Mouse (Mus musculus) left cerebral cortex, adult 2 months (tissue): ENCODE results near the gene Eml1. TPM values are rescaled to one million over a fixed set of nuclear protein-coding genes. Genes with fewer than 3 reads are reported as not detected.

Source experiments
- DNase-seq, 2 experiments: peaks; one replicate each; pipeline ENCODE4 v3.0.0; 2021 to 2022; ENCODE audit warnings: low spot score in 2 of 2, mixed read lengths in 1 of 2; ENCODE audit errors: extremely low spot score in 1 of 2
- H3K27ac ChIP-seq: fragments of 200-600 bp; 2 replicates; pipeline ENCODE4 v1.8.1; 2022
- H3K4me3 ChIP-seq: fragments of 200-600 bp; 2 replicates; pipeline ENCODE4 v1.8.1; 2022
- CTCF ChIP-seq: fragments of 200-600 bp; IDR thresholded peaks from 2 replicates; pipeline ENCODE4 v1.8.1; 2022; ENCODE audit warnings: antibody characterized with exemption, mild to moderate bottlenecking, moderate library complexity
- intact Hi-C: fragments of 180-260 bp; cut with DNase I; formaldehyde crosslinking; loops from one replicate; pipeline ENCODE4 v1.15.1; 2025
- total RNA-seq, 2 experiments: library from RNA; stranded (reverse); gene quantifications; 2 replicates each; pipeline ENCODE4 v1.2.3; 2021

The Eml1 gene
- total RNA-seq, 2 experiments from 2014 or later: 65.7 to 68.2 TPM

GRCm38 (mm10) chr12:108432578-108432977 is 61.8 kb downstream of the Eml1 start:
- intact Hi-C loops: no loop called here
- no peak for TF ChIP-seq CTCF
- Histone ChIP-seq H3K4me3 (no peak overlapping the region), H3K27ac (peak overlapping the region; percentile 83)
- DNase-seq: no peak

DNA sequence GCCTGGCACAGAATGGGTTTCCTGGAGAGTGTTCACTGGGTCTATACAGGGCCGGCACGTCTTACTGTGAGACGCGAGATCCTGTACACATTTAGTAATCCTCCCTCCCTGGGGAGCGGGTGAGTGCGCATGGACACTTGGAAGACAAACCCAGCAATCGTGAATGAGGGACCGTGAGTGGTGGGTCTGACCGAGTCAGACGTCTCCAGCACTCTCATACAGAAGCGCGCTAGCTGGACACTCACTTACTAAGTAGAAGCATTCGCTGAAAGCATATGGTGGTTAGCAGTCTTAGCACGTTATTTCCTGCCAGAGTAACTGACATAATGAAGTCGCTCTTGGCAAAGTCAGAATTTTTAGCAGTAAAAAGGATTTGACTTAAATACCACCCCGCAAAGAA is 62.3 kb downstream of the Eml1 start:
- DNase-seq: peak in 1 of 2 experiments; percentile 45
- TF ChIP-seq CTCF: no peak
- H3K4me3 ChIP-seq: no peak overlapping the region
- H3K27ac ChIP-seq: peak overlapping the region; percentile 83
- intact Hi-C loops: no loop called here

- DNase-seq: no peak
- Histone ChIP-seq H3K27ac (peak overlapping the region; percentile 83), H3K4me3 (no peak overlapping the region)
- intact Hi-C loops: no loop called here
- no peak for TF ChIP-seq CTCF
These were observed 62.7 kb downstream of the Eml1 start for GRCm38 (mm10) chr12:108433498-108433897.

GRCm38 (mm10) chr12:108435444-108436015 is 64.8 kb downstream of the Eml1 start:
- TF ChIP-seq CTCF: no peak
- DNase-seq: no peak
- intact Hi-C loops: no loop called here
- Histone ChIP-seq H3K27ac (peak overlapping the region; percentile 72), H3K4me3 (no peak overlapping the region)

GRCm38 (mm10) chr12:108436029-108436923 is 65.5 kb downstream of the Eml1 start:
- no peak for TF ChIP-seq CTCF
- Histone ChIP-seq H3K27ac (peak overlapping the region; percentile 72), H3K4me3 (no peak overlapping the region)
- intact Hi-C loops: no loop called here
- peak in 1 of 2 experiments; percentile 46 for DNase-seq

DNA sequence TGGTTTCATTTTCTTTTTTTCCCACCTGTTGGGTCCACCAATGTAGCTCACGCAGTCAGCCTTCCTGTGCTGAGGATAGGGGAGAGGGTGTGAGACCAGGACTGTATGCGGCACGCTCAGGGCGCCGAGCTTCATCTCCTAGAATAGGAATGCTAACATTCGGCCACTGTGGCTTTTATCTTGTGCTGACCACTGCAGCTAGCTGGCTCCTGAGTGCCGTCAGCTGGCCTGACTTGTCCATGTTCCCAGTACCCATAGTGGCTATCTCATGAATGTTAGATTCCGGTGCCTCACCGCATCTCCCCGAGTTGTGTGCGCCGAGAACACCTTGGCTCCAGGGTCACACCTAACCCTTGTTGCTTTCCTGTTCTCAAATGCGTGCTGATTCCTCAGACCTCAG is 66.7 kb downstream of the Eml1 start:
- H3K4me3 ChIP-seq: no peak overlapping the region
- intact Hi-C loops: no loop called here
- H3K27ac ChIP-seq: peak overlapping the region; percentile 72
- no peak for DNase-seq
- no peak for TF ChIP-seq CTCF

GRCm38 (mm10) chr12:108443271-108443670 is 72.5 kb downstream of the Eml1 start:
- intact Hi-C loops: no loop called here
- DNase-seq: no peak
- no peak overlapping the region for H3K4me3 ChIP-seq
- H3K27ac ChIP-seq: no peak overlapping the region
- TF ChIP-seq CTCF: no peak

GRCm38 (mm10) chr12:108443708-108444107 is 73.0 kb downstream of the Eml1 start:
- DNase-seq: no peak
- H3K4me3 ChIP-seq: no peak overlapping the region
- no peak overlapping the region for H3K27ac ChIP-seq
- intact Hi-C loops: no loop called here
- TF ChIP-seq CTCF: no peak

DNA sequence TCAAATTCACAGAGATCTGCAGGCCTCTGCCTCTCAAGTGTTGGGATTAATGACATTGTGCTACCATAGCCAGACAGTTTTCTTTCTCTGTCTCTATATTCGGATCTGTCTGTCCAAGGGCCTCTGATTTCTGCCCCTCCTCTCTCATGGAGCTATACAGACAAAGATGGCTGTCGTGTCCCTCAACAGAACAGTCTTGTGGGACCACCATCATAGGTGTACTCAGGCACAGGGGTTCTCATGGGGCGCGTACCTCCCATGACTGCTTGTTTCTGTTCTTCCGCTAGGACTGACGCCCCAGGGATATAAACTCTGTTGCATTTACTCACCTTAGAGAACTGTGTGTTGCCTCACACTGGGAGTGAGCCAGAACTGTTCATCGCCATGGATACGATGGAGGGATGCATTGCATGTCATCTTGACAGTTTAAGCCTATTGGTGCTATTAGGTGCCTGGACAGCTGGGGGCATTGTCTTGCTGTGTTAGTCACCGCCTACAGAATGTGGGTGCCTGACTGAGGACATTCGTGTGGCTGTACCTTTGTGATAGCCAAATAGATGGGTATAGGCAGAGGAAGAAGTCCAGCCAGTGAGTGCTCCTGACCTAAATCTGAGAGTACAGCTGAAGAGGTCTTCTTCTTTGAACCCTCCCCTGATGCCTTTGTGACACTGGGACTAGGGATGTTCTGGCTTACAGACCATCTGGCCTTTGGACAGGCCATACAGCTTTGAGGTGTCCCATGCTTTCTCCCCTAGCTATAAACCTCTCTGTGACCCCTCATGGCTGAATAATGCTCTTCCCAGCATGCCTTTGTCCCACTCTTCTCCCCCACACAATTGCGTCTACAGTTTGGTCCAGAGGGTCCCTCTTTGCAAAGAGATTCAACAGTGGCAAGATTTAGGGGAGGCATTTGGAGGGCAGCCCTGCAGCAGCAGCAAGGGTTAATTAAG is 73.7 kb downstream of the Eml1 start:
- Histone ChIP-seq H3K4me3 (no peak overlapping the region), H3K27ac (no peak overlapping the region)
- intact Hi-C loops: no loop called here
- TF ChIP-seq CTCF: no peak
- DNase-seq: no peak

- intact Hi-C loops: no loop called here
- no peak for TF ChIP-seq CTCF
- DNase-seq: no peak
- Histone ChIP-seq H3K4me3 (no peak overlapping the region), H3K27ac (no peak overlapping the region)
These were observed 76.0 kb downstream of the Eml1 start for GRCm38 (mm10) chr12:108446721-108447120.

DNA sequence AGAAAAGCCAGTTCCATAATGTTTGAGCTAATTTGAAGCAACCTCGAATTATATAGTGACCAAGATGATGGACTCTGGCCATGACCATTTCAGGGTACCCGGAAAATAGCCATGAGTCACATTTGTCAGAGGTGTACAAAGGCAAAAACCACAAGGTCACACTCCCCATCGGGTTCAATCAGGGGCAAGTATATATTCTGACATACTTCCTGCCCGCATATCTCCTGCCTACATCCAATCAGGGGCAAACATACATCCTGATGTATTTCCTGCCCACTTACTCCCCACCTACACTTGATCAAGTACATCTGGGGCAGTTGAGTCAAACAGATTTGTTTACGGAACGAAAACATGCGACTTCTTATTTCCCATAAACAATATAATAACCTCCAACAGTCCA is 77.6 kb downstream of the Eml1 start:
- DNase-seq: no peak
- Histone ChIP-seq H3K27ac (no peak overlapping the region), H3K4me3 (no peak overlapping the region)
- no peak for TF ChIP-seq CTCF
- intact Hi-C loops: no loop called here

GRCm38 (mm10) chr12:108449935-108450334 is 79.2 kb downstream of the Eml1 start:
- intact Hi-C loops: no loop called here
- DNase-seq: no peak
- no peak for TF ChIP-seq CTCF
- H3K27ac ChIP-seq: no peak overlapping the region
- no peak overlapping the region for H3K4me3 ChIP-seq
